Mouse (Mus musculus) embryonic facial prominence, embryonic 12.5 days (tissue): ENCODE measurements at regions not wholly inside any gene's neighbourhood (a gene's known extent, or its start where the extent isn't known, plus 50 kb on each side); places are given as distances from the start of the nearest gene placed in this dataset.

Experiments used
- ATAC-seq: fragments of 200-750 bp; cut with Nextera tagmentation; 2 replicates; pipeline ENCODE4 v1.8.0; 2017; ENCODE audit not compliant: insufficient number of reproducible peaks, insufficient read depth, low FRiP score, low TSS enrichment
- H3K27ac ChIP-seq: fragments of 300-500 bp; sonication (generic); 2 replicates; pipeline ENCODE4 v1.5.1; 2016; ENCODE audit warnings: mild to moderate bottlenecking
- H3K27me3 ChIP-seq: fragments of 300-500 bp; sonication (generic); 2 replicates; pipeline ENCODE4 v1.6.1; 2016; ENCODE audit warnings: mild to moderate bottlenecking, moderate library complexity
- H3K36me3 ChIP-seq: fragments of 300-500 bp; sonication (generic); 2 replicates; pipeline ENCODE4 v1.6.1; 2016; ENCODE audit warnings: mild to moderate bottlenecking
- H3K4me1 ChIP-seq: fragments of 300-500 bp; sonication (generic); 2 replicates; pipeline ENCODE4 v1.6.1; 2016
- H3K4me2 ChIP-seq: fragments of 300-500 bp; sonication (generic); replicated peaks from 2 replicates; pipeline ENCODE4 v1.6.1; 2016; ENCODE audit warnings: mild to moderate bottlenecking, moderate library complexity
- H3K4me3 ChIP-seq: fragments of 300-500 bp; sonication (generic); 2 replicates; pipeline ENCODE4 v1.5.1; 2016; ENCODE audit warnings: mild to moderate bottlenecking
- H3K9ac ChIP-seq: fragments of 300-500 bp; sonication (generic); 2 replicates; pipeline ENCODE4 v1.6.1; 2016; ENCODE audit warnings: mild to moderate bottlenecking, moderate library complexity
- H3K9me3 ChIP-seq: fragments of 300-500 bp; sonication (generic); 2 replicates; pipeline ENCODE4 v1.6.1; 2016; ENCODE audit warnings: mild to moderate bottlenecking, moderate library complexity
- whole genome bisulfite sequencing: fragments of 180-500 bp; shearing (Covaris S2); methylation state at CpG from one replicate; pipeline ENCODE4 v1.1.7; 2016; 5-methylcytosine and 5-hydroxymethylcytosine counted together

- no peaks in the 10 kb centered on the region for H3K27me3 ChIP-seq
- no peak overlapping the region for H3K4me2 ChIP-seq
- no peaks in the 10 kb centered on the region for H3K36me3 ChIP-seq
- H3K4me3 ChIP-seq, result no peak overlapping the region
- ATAC-seq, result no peak
- WGBS, result 69% methylated on average over 6 of the region's 6 CpGs
- H3K9me3 ChIP-seq, result no peaks in the 10 kb centered on the region
- H3K27ac ChIP-seq, result no peak overlapping the region
- 0 out of 2 replicates have a peak, but pooled peaks cover 11% of the 10 kb centered on the region for H3K4me1 ChIP-seq
- no peak overlapping the region for H3K9ac ChIP-seq
These were observed 112.3 kb downstream of the Qpct start for GRCm38 (mm10) chr17:79163983-79164382.

DNA sequence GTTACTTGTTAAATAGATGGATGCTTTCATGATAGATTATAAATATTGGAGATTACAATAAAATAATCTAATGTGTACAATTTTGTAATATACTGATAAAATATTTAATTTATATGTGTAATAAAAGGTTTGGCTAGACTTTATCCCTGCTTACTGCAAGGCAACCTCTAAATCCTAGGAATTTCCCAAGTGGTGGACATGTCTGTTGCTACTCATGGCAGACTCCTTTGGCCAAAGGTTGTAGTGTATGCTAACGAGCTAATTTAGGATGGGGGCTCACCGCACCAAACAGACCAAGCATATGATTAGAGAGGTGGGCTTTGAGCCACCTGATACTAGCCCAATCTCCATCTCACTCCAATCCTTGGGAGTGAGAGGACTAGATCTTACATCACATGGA, 102.4 kb downstream of the Qpct start:
- Histone ChIP-seq H3K9ac (no peak overlapping the region), H3K4me3 (no peak overlapping the region), H3K4me1 (no peaks in the 10 kb centered on the region), H3K9me3 (no peaks in the 10 kb centered on the region), H3K36me3 (no peaks in the 10 kb centered on the region), H3K4me2 (no peak overlapping the region), H3K27me3 (no peaks in the 10 kb centered on the region), H3K27ac (no peak overlapping the region)
- ATAC-seq, result no peak
- WGBS, result 76% methylated on average over 2 of the region's 2 CpGs

- H3K9ac ChIP-seq, result no peak overlapping the region
- 91% methylated on average over 3 of the region's 3 CpGs for WGBS
- H3K27ac ChIP-seq, result no peak overlapping the region
- H3K9me3 ChIP-seq, result no peaks in the 10 kb centered on the region
- H3K36me3 ChIP-seq, result no peaks in the 10 kb centered on the region
- H3K4me2 ChIP-seq, result no peak overlapping the region
- H3K4me3 ChIP-seq, result no peak overlapping the region
- ATAC-seq, result no peak
- H3K27me3 ChIP-seq, result no peaks in the 10 kb centered on the region
- H3K4me1 ChIP-seq, result no peaks in the 10 kb centered on the region
These were observed 101.1 kb downstream of the Qpct start for GRCm38 (mm10) chr17:79152823-79153222.

- Histone ChIP-seq H3K4me2 (no peak overlapping the region), H3K9me3 (no peaks in the 10 kb centered on the region), H3K27ac (no peak overlapping the region), H3K36me3 (no peaks in the 10 kb centered on the region), H3K27me3 (no peaks in the 10 kb centered on the region), H3K9ac (no peak overlapping the region), H3K4me3 (no peak overlapping the region), H3K4me1 (no peaks in the 10 kb centered on the region)
- WGBS, result 79% methylated on average over 3 of the region's 3 CpGs
- ATAC-seq, result no peak
These were observed 96.2 kb downstream of the Qpct start for GRCm38 (mm10) chr17:79147883-79148282.

DNA sequence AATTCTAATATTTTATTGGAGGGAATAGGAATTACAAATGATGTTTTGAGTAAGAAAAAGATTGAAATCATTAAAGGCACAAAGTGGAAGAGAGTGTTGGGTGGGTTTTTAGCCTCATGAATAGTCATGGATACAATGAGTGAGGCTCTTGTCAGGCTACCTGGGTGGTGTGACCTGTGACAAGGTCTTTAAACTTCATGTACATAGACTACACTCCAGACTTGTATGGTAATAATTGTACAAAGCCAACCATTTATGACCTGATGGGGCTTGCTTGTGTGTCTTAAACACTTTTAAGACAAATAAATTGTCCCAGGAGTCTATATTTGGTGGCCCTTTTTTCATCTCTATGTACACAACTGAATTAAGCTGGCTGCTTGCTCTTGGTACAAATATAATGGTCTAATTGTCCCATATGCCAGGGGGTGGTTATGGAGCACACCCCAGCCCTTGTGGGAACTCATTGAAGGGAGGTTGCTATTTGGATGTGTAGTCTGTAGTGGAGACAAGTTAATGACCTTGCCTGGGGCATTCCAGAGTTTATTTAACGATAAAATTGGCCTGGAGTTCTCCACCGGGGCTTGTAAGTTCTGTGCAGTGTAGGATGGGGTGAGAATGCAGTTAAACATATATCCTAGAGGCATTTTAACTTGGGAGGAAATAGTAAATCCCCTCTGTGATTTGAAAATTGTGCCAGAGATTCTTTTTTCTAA, 93.4 kb downstream of the Qpct start:
- no peaks in the 10 kb centered on the region for H3K4me1 ChIP-seq
- no peaks in the 10 kb centered on the region for H3K27me3 ChIP-seq
- no peaks in the 10 kb centered on the region for H3K36me3 ChIP-seq
- H3K9me3 ChIP-seq, result no peaks in the 10 kb centered on the region
- no peak overlapping the region for H3K4me3 ChIP-seq
- no peak overlapping the region for H3K9ac ChIP-seq
- 18% methylated on average over 2 of the region's 2 CpGs for WGBS
- no peak for ATAC-seq
- no peak overlapping the region for H3K4me2 ChIP-seq
- no peak overlapping the region for H3K27ac ChIP-seq

GRCm38 (mm10) chr17:79143031-79143430, 91.3 kb downstream of the Qpct start:
- no peak overlapping the region for H3K9ac ChIP-seq
- WGBS, result 31% methylated on average over 1 of the region's 1 CpGs
- no peaks in the 10 kb centered on the region for H3K9me3 ChIP-seq
- H3K4me3 ChIP-seq, result no peak overlapping the region
- H3K27me3 ChIP-seq, result no peaks in the 10 kb centered on the region
- no peak for ATAC-seq
- H3K4me1 ChIP-seq, result no peaks in the 10 kb centered on the region
- H3K36me3 ChIP-seq, result no peaks in the 10 kb centered on the region
- no peak overlapping the region for H3K27ac ChIP-seq
- H3K4me2 ChIP-seq, result no peak overlapping the region
